Mouse (Mus musculus): Measurements from ENCODE around the gene Blm. TPM values are rescaled to one million over a fixed set of nuclear protein-coding genes. Genes with fewer than 3 reads are reported as not detected.

Blm gene
- polyA plus RNA-seq, 1 experiment from 2014 or later = 11.8 TPM

DNA sequence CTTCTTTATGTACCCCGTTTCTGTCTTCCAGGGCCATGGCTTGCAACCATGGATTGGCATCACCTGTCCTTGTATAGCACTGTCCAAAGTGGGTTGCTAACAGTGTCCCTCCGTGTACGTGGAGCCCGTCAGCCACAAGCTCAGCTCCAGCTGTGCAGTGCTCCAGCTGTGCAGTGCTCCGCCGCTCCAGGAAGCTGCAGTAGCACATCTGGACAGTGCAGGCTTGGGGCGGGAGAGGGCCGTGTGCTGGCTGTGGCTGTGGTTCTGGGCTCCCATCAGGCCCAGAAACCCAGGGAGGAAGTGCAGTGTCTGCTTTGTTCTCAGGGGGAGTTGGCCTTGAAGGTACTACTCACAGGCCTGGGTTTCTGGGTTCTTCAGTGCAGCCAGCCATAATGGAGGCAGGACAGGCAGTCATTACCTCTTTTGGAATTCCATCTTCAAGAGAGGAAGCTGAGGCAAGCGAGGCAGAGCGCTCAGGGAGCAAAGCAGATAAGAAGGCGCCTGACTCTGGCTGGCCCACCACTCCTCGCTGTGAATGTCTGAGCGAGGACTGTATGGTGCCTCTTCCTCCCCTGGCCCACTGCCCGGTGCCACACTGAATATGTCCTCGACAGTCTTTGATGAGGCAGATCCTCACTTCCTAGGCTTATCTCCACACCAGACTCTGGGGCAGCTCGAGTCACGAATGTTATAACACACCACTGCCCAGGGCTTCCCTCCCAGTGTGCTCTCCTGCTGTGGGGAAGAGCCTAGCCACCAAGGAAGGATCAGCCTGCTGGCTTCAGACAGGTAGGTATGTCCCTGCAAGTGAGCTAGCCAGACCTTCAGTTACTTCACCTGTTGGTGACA lies 90.3 kb downstream of the Blm start:
- Histone ChIP-seq H3K4me1 (replicated peaks) (peaks cover 10% of the 10 kb centered on the region; the same call in 1 of the 2 replicates), H3K9ac (no peak overlapping the region), H3K4me3 (no peak overlapping the region), H3K4me2 (no peak overlapping the region), H3K27me3 (no peaks in the 10 kb centered on the region), H3K36me3 (no peaks in the 10 kb centered on the region), H3K27ac (replicated peaks) (no peak overlapping the region), H3K9me3 (no peaks in the 10 kb centered on the region)
- WGBS = 78% methylated on average over 17 of the region's 17 CpGs
- no peak for ATAC-seq (ENCODE audit: low read depth)

DNA sequence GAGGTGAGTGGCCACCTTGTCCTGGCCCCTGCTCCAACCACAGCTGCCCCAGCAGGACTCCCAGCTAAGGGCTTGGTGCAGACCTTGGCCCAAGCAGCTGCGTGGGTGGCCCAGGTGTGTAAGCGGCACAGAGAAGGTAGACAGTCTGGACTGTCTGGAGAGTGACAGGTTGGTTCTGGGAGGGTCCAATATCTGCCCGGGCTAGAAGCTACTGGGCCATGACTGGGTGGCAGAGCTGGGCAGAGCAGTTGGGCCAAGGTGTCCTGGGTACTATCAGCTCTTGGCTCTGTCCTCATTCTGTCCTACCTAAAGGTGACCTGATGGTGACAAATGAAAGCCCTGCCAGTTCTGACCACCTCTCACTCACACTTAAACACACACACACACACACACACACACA lies 91.8 kb downstream of the Blm start:
- WGBS = 54% methylated on average over 3 of the region's 3 CpGs
- no peak overlapping the region for H3K27ac ChIP-seq (replicated peaks)
- no peaks in the 10 kb centered on the region for H3K9me3 ChIP-seq
- H3K4me3 ChIP-seq = no peak overlapping the region
- no peaks in the 10 kb centered on the region for H3K27me3 ChIP-seq
- H3K4me2 ChIP-seq = no peak overlapping the region
- ATAC-seq (ENCODE audit: low read depth) = no peak
- H3K9ac ChIP-seq = no peak overlapping the region
- H3K36me3 ChIP-seq = no peaks in the 10 kb centered on the region
- peaks cover 14% of the 10 kb centered on the region; the same call in 1 of the 2 replicates for H3K4me1 ChIP-seq (replicated peaks)

DNA sequence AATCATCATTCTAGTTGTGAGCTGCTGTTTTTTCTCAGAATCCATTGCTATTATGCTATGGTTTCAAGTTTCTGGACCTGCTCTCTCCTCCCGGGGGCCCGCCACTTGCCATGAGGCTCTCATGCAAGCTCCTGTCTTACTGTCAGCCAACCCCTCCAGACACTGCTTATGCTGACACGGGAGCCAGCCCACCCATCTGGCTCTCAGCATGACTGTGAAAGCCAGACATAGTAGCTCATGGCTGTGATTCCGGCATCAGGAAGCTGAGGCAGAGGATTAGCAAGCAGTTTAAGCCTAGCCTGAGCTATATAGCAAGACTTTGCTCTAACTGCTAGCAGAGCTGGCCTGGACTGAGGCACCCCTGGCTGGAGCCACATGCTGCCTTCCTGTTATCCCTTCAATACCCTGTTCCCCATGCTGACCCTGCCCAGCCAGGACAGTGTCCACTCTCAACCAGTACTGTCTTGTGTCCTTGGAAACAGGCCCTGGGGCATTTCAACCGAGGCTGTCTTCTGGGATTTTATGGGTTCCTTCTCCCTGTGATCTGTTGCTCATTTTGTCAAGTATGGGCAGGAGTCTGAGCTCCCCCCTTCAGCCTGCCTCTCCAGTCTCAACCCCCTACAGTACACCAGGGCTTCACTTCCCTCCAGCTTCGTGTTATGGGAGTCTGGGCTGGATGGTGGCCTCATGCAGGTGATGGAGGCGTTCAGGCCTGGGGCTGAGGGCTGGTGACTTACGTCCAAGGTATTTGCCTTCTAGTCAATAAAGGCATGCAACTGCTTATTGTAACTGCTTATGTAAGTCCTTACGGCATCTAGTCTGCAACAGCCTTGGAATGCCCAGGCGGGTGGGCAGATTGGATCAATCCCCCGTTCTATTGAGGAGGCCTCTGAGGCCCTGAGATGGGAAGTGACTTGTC lies 92.7 kb downstream of the Blm start:
- peaks cover 14% of the 10 kb centered on the region; the same call in 1 of the 2 replicates for H3K4me1 ChIP-seq (replicated peaks)
- no peaks in the 10 kb centered on the region for H3K36me3 ChIP-seq
- ATAC-seq (ENCODE audit: low read depth) = no peak
- no peaks in the 10 kb centered on the region for H3K9me3 ChIP-seq
- no peak overlapping the region for H3K4me3 ChIP-seq
- H3K27ac ChIP-seq (replicated peaks) = no peak overlapping the region
- WGBS = 46% methylated on average over 11 of the region's 11 CpGs
- H3K27me3 ChIP-seq = no peaks in the 10 kb centered on the region
- no peak overlapping the region for H3K9ac ChIP-seq
- H3K4me2 ChIP-seq = no peak overlapping the region

- no peak for ATAC-seq (ENCODE audit: low read depth)
- H3K4me2 ChIP-seq = no peak overlapping the region
- WGBS = 67% methylated on average over 4 of the region's 4 CpGs
- H3K4me1 ChIP-seq (replicated peaks) = peaks cover 14% of the 10 kb centered on the region; the same call in 1 of the 2 replicates
- no peaks in the 10 kb centered on the region for H3K27me3 ChIP-seq
- no peaks in the 10 kb centered on the region for H3K9me3 ChIP-seq
- no peak overlapping the region for H3K4me3 ChIP-seq
- H3K9ac ChIP-seq = no peak overlapping the region
- H3K27ac ChIP-seq (replicated peaks) = no peak overlapping the region
- H3K36me3 ChIP-seq = no peaks in the 10 kb centered on the region
Observed at GRCm38 (mm10) chr7:80440685-80441084, 94.2 kb downstream of the Blm start.

DNA sequence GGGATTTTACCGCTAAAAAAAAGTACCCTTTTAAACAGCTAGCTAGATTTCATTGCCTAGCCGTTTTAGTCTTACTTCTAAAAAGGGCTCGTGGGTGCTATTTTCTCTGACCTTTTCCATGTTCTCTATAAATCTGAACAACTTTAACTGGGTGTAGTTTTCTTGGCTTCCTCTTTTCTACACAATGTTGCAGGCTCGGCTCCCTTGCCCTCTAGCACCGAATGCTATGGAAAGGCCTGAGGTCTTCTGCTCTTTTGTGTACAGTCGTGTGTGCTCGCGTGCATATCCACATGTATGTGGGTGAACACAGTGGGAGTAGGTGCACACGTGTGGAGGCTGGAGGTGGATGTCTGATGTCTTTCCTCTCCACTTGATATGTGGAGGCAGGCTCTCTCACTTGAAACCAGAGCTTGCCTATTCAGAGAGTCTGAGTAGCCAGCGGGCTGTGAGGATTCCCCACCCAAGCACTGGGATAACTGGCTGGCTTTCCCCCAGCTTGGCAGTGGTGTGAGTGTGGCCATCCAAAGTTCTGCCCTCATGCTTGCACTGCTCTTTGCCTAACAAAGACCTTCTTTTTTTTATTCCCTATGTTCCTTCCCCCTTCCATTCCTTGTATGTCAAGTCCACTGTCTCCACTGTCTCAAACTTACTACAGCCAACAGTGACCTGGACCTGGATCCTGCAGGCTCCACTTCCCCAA lies 95.0 kb downstream of the Blm start:
- Histone ChIP-seq H3K36me3 (no peaks in the 10 kb centered on the region), H3K27ac (replicated peaks) (no peak overlapping the region), H3K4me1 (replicated peaks) (peaks cover 14% of the 10 kb centered on the region; the same call in 1 of the 2 replicates), H3K27me3 (no peaks in the 10 kb centered on the region), H3K4me2 (no peak overlapping the region), H3K9me3 (no peaks in the 10 kb centered on the region), H3K4me3 (no peak overlapping the region), H3K9ac (no peak overlapping the region)
- ATAC-seq (ENCODE audit: low read depth) = no peak
- WGBS = 78% methylated on average over 10 of the region's 10 CpGs

DNA sequence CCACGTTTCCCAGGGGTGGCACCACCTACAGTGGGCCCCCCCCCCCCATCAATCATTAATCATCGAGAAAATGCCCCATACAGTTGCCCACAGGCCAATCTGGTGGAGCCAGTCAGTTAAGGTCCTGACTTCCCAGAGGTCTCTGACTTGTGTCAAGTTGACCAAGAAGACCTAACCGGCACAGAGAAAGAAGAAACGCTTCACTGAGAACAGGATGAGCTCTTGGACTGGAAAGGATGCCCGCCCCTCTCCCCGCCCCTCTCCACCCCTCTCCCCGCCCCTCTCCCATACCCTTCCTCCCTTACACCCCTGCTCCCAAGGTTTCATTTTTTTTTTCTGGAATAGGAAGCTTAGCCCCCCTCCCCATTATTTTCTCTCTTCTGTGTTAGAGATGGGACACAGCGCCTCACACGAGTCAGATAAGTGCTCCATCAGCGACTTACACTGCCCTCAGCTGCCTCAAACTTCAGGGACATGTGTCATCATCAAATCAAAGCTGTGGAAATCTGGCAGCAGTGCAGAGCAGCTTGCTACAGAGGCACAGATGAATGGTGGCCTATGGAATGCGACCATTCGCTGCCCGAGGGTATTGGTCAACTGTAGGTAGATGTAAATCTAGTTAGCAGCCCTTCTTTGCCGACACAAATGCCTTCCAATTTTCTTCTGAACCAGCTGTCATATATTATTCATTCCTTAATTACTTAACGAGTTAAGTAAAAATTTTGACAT lies 95.7 kb downstream of the Blm start:
- Histone ChIP-seq H3K27me3 (no peaks in the 10 kb centered on the region), H3K9ac (no peak overlapping the region), H3K4me3 (no peak overlapping the region), H3K27ac (replicated peaks) (no peak overlapping the region), H3K36me3 (no peaks in the 10 kb centered on the region), H3K4me1 (replicated peaks) (peaks cover 14% of the 10 kb centered on the region; the same call in 1 of the 2 replicates), H3K9me3 (no peaks in the 10 kb centered on the region), H3K4me2 (no peak overlapping the region)
- WGBS = 34% methylated on average over 15 of the region's 15 CpGs
- ATAC-seq (ENCODE audit: low read depth) = no peak

DNA sequence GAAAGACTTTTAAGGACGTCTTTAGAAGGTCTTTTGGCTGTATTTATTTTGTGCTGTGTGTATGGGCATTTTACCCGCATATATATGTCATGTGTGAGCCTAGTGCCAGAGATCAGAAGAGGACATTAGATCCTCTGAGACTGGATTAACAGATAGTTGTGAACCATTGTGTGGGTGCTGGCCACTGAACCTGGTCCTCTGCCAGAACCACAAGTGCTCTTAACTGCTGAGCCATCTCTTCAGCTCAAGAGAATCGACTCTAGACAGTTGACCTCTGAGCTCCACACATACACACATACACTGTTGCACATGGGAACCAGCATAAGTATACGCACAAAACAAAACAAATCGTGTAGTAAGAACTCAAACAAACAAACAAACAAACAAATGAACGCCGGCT lies 98.3 kb downstream of the Blm start:
- Histone ChIP-seq H3K4me3 (no peak overlapping the region), H3K4me2 (no peak overlapping the region), H3K27me3 (no peaks in the 10 kb centered on the region), H3K36me3 (no peaks in the 10 kb centered on the region), H3K4me1 (replicated peaks) (0 out of 2 replicates have a peak, but pooled peaks cover 3% of the 10 kb centered on the region), H3K27ac (replicated peaks) (no peak overlapping the region), H3K9me3 (no peaks in the 10 kb centered on the region), H3K9ac (no peak overlapping the region)
- ATAC-seq (ENCODE audit: low read depth) = no peak
- WGBS = 90% methylated on average over 7 of the region's 7 CpGs

- H3K27ac ChIP-seq (replicated peaks) = no peak overlapping the region
- no peak for ATAC-seq (ENCODE audit: low read depth)
- 82% methylated on average over 3 of the region's 3 CpGs for WGBS
- H3K9ac ChIP-seq = no peak overlapping the region
- no peaks in the 10 kb centered on the region for H3K27me3 ChIP-seq
- no peaks in the 10 kb centered on the region for H3K36me3 ChIP-seq
- H3K4me2 ChIP-seq = no peak overlapping the region
- no peaks in the 10 kb centered on the region for H3K9me3 ChIP-seq
- H3K4me1 ChIP-seq (replicated peaks) = 0 out of 2 replicates have a peak, but pooled peaks cover 3% of the 10 kb centered on the region
- H3K4me3 ChIP-seq = no peak overlapping the region
Observed at GRCm38 (mm10) chr7:80435594-80435993, 99.3 kb downstream of the Blm start.

DNA sequence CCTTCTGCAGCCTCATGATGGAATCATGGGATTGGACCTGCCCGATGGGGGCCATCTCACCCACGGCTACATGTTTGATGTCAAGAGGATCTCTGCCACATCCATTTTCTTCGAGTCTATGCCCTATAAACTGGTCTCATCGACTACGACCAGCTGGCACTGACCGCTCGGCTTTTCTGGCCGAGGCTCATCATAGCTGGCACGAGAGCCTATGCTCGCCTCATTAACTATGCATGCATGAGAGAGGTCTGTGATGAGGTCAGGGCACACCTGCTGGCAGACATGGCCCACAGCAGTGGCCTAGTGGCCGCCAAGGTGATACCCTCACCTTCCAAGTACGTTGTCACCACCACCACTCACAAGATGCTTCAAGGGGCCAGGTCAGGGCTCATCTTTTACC lies 105.3 kb downstream of the Blm start:
- no peak overlapping the region for H3K27ac ChIP-seq (replicated peaks)
- no peaks in the 10 kb centered on the region for H3K36me3 ChIP-seq
- no peak for ATAC-seq (ENCODE audit: low read depth)
- WGBS = 94% methylated on average over 12 of the region's 12 CpGs
- H3K4me2 ChIP-seq = no peak overlapping the region
- H3K4me3 ChIP-seq = no peak overlapping the region
- H3K9ac ChIP-seq = no peak overlapping the region
- no peaks in the 10 kb centered on the region for H3K9me3 ChIP-seq
- no peaks in the 10 kb centered on the region for H3K4me1 ChIP-seq (replicated peaks)
- H3K27me3 ChIP-seq = no peaks in the 10 kb centered on the region

GRCm38 (mm10) chr7:80427730-80428129 lies 107.2 kb downstream of the Blm start:
- H3K4me2 ChIP-seq = no peak overlapping the region
- H3K27ac ChIP-seq (replicated peaks) = no peak overlapping the region
- no peak overlapping the region for H3K4me3 ChIP-seq
- no peak overlapping the region for H3K9ac ChIP-seq
- WGBS = 83% methylated on average over 5 of the region's 5 CpGs
- H3K27me3 ChIP-seq = no peaks in the 10 kb centered on the region
- H3K4me1 ChIP-seq (replicated peaks) = no peaks in the 10 kb centered on the region
- H3K9me3 ChIP-seq = no peaks in the 10 kb centered on the region
- no peak for ATAC-seq (ENCODE audit: low read depth)
- H3K36me3 ChIP-seq = no peaks in the 10 kb centered on the region

- 69% methylated on average over 7 of the region's 7 CpGs for WGBS
Observed at GRCm38 (mm10) chr7:80426363-80426762, 108.6 kb downstream of the Blm start.

More at GRCm38 (mm10) chr7:80426363-80426762, 108.6 kb downstream of the Blm start:
- Histone ChIP-seq H3K4me3 (no peak overlapping the region), H3K9ac (no peak overlapping the region), H3K4me2 (no peak overlapping the region), H3K9me3 (no peaks in the 10 kb centered on the region), H3K27ac (replicated peaks) (no peak overlapping the region), H3K4me1 (replicated peaks) (no peaks in the 10 kb centered on the region), H3K36me3 (no peaks in the 10 kb centered on the region), H3K27me3 (no peaks in the 10 kb centered on the region)
- no peak for ATAC-seq (ENCODE audit: low read depth)

Data from neural tube, embryonic 13.5 days (tissue).